Mouse (Mus musculus): ENCODE results near the gene Usp48.

DNA sequence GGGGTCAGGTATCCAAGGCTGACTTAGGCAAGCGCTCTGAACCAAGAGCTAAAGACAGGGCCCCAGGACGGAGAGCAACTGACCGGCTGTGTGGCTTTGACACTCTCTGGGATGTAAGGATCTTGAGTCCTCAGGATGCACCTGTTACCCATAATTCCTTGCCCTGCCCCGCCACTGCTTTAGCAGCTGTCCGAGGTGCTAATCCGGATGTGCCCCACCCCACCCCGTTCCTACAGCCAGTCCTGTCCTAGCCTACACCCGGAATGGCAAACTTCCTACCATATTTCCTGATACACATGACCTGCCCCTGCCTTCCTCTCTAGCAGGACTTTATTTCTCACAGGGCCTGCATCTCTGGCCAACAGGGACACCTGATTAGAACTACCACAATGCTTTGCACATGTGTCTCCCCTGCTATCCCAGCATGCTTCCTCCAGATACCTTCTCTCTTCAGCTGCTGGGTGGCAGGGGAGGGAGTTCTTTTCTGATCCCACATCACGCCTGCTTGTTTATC lies 91.3 kb downstream of the Usp48 start:
- no peak for TF ChIP-seq CTCF (IDR thresholded peaks at IDR 0.05; ENCODE audit: borderline replicate concordance, control insufficient read depth, extremely low read depth, insufficient read depth, low read length, poor library complexity)
- no peak for TF ChIP-seq POLR2A (IDR thresholded peaks at IDR 0.05; ENCODE audit: control insufficient read depth, extremely low read depth, insufficient read depth, low read length, poor library complexity)
